Mouse (Mus musculus): ENCODE results near the gene D17H6S53E. TPM values are rescaled to one million over a fixed set of nuclear protein-coding genes. Genes with fewer than 3 reads are reported as not detected.
A peak's percentile ranks its signal among the peaks of the same experiment; 100 is the strongest.

D17H6S53E gene
- total RNA-seq (2021) = 10 to 100 TPM; 28.5 to 32.4 TPM

DNA sequence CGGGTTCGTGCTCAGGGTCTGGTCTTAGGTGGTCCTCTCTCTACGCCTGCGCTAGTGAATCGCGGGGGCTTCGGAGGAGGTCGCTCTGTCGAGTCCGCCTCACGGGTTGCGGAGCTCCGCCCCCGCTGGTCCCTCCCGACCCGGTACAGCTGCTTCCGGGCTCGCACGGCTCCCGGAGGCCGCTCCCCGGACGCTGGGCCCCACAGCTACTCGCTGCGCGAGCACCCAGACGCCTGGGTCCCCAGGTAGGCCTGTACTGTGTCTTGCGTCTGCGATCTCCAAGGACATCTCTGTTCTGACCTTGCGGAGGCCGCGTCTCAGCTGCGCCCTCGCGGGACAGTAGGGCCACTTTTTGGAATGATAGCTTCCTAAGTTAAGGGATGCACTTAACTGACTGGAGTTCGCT, at the start of gene D17H6S53E:
Gene D17H6S53E (plus strand): TSS at position 168 of the 406 bp plus-strand sequence.
- intact Hi-C loops (cut with DNase I) = loop anchor here (5.0 kb wide), 1 partner anchor 36 kb away; the partner anchor contains the start of gene Prrc2a

DNA sequence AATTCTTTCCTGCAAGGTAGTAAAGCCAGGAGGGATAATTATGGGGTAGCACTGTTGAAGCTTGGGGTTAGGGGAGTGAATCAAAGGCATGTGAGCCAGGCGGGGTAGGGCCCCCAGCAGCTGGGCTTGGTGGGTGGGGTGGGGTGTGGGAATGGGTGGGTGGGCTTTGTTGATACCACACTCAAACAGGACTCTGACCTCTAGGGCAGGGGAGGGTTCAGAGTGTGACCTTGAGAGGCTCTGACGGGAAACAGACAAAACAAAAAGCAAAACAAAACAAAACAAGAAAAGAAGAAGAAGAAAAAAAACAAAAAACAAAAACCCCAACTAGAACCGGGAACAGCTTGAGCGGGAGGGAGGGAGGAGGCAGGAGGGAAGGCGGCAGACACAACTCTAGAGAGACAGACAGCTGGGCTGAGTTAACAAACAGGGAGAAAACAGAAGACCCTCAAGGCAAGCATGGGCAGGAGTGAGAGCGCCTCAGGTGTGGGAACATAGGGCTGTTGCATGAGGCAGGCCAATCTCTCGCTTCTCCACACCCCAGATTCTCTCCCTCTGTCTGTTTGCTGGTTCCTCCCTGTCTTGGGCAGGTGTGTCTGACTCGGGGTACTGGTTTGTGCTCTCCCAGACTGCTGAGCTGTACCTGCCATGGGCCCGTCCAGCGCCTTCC, 49.5 kb upstream of the D17H6S53E start, which contains the start of gene Ly6g6e:
Gene Ly6g6e (plus strand): TSS at position 396 of the 670 bp plus-strand sequence.
- DNase-seq = no peak
- intact Hi-C loops (cut with DNase I) = no loop called here

More for the DNA sequence above, at the start of gene D17H6S53E:
- DNase-seq = peak; percentile 83 to 84

DNA sequence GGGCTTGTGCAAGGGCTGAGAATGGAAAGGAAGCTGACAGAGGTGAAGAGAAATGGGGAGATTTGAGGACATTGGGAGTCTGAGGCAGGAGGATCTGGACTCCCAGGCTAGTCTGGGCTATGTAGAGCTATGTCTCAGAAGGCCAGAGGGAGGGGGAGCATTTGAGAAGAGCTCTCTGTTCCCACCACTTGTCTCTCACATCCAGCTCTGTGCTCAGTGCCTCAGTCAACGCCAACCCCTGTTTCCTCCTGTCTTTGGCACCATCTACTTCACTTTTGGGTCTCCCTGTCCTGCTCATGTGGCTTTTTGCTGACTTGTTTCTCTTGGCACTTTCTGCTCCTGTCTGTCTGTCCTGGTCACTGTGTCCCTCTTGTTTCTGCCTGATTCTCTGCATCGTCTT, 48.9 kb upstream of the D17H6S53E start:
- no peak for DNase-seq
- intact Hi-C loops (cut with DNase I) = no loop called here

DNA sequence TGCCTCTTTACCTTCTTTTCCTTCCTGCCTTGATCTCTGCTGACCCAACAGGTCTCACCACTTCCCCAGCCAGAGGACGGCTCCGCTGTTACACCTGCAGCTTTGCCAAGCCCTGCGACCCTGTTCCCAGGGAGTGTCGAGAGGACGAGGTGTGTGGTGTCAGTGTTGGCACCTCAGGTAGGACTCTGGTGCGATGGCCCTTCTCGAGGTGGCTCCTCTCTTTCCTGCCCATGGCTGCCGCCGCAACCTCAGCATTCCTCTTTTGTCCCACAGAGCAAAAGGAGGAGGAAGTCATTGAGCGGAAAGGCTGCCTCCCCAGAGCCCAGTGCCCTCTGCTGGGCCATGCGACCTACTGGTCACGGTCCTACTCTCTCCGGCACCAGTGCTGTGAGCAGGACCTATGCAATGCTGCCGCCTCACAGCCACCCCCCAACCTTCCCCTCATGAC, 48.4 kb upstream of the D17H6S53E start, which contains the start of gene Ly6g6d:
Gene Ly6g6d (minus strand): TSS at position 280 of the 448 bp plus-strand sequence.
- DNase-seq = peak; percentile 63 to 68
- intact Hi-C loops (cut with DNase I) = loop anchor here (2.0 kb wide), 1 partner anchor 57 kb away; no protein-coding TSS in a partner anchor

DNA sequence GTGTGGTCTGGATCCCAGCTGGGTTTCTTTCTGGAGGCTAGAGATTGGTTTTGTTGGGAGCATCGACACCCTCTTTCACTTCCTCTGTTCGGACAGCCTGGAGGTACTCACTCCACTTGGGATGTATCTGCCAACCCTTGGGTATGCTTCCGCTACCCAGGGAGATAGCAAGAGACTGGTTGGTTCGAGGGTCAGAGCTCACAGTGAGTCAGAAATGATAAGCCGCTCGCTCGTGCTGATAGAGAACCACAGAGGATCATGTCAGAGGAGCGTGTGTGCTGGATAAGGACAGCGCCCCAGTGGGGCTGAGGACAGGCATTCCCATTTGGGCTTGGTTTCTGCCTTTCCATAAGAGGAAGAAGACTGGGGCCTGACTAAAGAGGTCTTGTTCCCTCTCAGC, 46.4 kb upstream of the D17H6S53E start:
- DNase-seq = peak in 1 of 2 experiments; percentile 31
- intact Hi-C loops (cut with DNase I) = loop anchor here (2.0 kb wide), 1 partner anchor 59 kb away; no protein-coding TSS in a partner anchor

DNA sequence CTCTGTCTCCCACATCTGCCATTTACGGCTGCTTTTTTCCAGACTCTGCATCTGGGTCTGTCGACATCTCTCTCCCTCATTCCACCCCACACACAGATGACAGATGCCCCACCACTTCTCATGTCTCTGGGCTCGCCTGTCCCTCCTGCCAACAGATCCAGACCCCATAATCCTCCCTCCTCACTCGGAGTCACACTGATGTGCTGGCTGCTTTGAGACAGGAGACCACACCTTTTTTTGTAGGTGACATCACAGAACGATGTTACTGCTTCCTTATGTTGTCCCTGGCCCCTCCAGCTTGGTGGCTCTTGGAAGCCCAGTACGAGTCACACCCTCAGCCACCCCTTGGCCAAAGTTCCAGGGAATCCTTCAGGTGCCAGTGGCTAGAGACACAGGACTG, 45.9 kb upstream of the D17H6S53E start:
- DNase-seq = no peak
- intact Hi-C loops (cut with DNase I) = no loop called here

DNA sequence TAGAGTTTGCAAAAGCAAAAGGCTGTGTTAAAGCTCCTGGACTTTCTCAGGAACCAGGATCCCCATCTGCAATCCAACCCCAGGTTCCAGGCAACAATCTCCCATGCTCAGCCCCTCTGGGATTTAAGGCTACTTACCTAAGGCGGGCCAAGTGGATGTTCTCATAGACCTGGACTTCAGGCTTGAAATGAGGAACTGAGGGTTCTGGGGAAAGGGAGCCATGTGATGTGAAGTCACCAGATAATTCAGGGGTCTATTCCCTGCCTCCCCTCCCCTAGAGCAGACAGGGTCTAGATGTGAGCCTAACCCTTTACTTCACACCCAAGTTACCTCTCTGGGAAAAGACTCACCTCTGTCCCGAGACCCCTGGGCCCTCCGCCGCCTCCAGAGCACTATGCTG, 45.5 kb upstream of the D17H6S53E start:
- no peak for DNase-seq
- intact Hi-C loops (cut with DNase I) = no loop called here

DNA sequence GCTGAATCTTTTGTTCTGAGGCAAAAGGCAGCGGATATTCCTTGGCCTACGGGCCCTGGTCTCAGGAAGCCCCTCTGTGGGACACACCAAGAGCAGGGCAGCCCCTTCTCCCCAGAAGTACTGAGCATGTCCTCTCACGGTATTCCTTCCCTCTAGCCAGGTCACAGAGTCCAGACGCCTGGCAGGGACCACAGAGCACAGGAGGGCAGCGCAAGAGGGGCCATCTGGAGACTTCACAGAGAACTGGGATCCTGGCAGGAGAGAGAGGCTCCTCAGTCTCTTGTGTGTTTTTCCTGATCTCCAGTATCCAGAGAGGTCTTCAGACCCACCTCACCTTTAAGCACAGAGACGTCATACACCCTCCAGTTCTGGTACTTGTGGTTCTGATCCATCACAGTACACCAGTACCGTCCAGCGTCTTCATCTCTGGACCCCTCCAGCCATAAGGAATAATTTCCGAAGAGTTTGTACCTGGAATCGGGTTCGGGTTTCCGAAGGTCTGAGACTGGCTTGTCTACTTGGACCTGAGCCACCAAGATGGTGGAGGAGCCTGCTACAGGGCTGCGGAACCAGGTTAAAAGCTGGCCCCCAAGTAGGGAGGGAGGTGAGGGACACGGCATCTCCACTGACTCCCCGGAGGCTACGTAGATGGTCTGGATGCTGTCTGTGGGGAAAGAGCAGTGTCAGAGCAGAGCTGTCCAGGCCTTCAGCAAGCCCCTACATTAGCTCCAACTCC, 43.2 kb upstream of the D17H6S53E start:
- intact Hi-C loops (cut with DNase I) = no loop called here
- no peak for DNase-seq

DNA sequence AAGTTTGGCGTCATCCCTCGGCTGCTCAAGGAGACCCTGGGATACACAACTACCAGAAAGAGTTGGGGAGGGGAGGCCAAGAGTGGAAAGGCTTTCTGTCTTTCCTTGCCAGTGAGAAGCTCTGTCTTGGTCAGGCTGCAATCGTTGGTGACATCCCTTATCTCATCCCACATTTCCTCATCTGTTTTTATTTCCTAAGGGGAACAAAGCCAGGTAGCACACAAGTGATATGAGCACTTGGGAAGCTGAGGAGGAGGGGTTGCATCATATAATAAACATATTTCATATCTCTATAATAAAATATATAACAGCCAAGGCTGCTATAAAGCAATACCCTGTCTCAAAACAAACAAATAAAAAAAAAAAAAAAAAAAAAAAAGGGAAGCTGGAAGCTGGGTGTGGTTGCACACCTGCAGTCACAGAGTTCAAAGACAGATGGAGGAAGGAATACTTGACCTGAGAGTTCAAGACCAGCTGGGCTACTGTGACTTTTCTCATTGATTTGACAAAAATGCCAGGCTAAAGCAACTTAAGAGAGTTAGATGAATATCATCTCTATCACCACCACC, 42.2 kb upstream of the D17H6S53E start:
- no peak for DNase-seq
- intact Hi-C loops (cut with DNase I) = no loop called here

DNA sequence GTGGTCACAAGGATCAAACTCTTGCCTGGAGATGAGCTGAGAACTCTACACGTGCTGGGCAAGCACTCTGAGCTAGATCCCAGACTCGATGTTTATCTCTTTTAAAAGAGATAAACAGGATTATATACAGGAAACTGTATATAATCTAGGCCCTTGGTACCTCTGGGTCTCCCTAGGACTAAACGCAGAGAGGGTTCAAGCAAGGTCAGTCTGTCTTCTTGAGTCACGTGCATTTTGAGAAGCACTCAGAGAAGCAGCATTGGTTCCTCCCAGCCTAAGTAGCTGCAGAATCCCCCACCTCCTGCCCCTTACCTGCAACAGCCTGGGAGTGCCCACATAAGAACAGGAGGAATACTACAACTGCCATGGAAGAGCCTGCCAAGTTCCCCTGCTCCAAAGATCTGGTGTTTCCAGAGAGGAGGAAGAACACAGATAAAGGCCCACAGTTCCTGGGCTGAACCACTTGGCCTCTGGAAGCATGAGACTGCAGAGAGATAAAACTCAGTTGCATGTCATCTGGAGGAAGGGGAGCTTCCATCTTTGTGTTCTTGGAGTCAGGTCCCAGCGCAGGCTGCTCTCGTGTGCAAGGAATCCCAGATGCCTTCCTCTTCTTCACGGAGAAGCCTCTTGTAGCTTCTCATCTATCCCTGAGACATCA, 40.8 kb upstream of the D17H6S53E start, which contains the start of gene Ly6g6f:
Gene Ly6g6f (minus strand): TSS at position 403 of the 658 bp plus-strand sequence.
- DNase-seq = no peak
- intact Hi-C loops (cut with DNase I) = no loop called here

DNA sequence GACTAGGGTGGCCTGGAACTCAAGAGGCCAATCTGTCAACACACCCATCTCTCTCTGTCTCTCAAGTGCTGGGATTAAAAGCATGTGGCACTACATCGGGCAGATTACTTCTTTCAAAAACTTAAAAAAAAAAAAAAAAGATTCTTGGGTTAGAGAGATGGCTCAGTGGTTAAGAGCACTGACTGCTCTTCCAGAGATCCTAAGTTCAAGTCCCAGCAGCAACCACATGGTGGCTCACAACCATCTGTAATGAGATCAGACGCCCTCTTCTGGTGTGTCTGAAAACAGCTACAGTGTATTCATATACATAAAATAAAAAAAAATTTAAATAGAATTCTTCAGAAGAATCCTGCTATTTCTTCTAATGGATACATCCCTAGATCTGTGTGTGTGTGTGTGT, 38.0 kb upstream of the D17H6S53E start:
- intact Hi-C loops (cut with DNase I) = loop anchor here (2.0 kb wide), 1 partner anchor 29 kb away; the partner anchor contains the start of gene Ddah2
- DNase-seq = no peak

DNA sequence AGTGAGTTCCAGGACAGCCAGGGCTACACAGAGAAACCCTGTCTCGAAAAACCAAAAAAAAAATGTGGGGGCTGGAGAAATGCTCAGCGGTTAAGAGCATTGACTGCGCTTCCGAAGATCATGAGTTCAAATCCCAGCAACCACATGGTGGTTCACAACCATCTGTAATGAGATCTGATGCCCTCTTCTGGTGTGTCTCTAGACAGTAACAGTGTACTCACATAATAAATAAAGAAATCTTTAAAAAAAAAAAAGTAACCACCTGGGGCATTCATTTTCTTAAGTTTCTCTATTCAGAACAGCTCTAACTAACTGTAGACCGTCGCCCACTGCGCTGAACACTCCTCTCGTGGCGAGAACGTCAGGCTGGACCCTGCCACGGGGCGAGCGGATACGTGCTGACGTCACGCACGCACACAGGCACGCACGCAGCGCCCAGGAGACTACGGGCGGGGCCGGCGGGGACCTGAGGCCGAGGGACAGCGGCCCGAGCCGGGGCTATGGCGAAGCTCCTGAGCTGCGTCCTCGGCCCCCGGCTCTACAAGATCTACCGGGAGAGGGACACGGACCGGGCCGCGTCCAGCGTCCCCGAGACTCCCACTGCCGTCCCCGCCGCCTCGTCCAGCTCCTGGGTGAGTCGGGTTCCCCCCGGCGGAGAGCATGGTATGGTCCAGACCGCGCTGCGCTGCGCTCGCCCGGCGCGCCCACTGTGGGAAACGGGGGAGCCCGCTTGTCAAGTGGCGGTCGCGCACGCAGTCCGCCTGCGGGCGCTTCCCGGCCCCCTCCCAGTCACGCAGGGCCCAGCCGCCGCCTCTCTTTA, 37.1 kb upstream of the D17H6S53E start, which contains the start of gene Abhd16a:
Gene Abhd16a (plus strand): TSS at position 439 of the 820 bp plus-strand sequence.
- intact Hi-C loops (cut with DNase I) = loop anchor here (2.0 kb wide), 1 partner anchor 30 kb away; the partner anchor contains the start of gene Ddah2
- peak; percentile 96 for DNase-seq

DNA sequence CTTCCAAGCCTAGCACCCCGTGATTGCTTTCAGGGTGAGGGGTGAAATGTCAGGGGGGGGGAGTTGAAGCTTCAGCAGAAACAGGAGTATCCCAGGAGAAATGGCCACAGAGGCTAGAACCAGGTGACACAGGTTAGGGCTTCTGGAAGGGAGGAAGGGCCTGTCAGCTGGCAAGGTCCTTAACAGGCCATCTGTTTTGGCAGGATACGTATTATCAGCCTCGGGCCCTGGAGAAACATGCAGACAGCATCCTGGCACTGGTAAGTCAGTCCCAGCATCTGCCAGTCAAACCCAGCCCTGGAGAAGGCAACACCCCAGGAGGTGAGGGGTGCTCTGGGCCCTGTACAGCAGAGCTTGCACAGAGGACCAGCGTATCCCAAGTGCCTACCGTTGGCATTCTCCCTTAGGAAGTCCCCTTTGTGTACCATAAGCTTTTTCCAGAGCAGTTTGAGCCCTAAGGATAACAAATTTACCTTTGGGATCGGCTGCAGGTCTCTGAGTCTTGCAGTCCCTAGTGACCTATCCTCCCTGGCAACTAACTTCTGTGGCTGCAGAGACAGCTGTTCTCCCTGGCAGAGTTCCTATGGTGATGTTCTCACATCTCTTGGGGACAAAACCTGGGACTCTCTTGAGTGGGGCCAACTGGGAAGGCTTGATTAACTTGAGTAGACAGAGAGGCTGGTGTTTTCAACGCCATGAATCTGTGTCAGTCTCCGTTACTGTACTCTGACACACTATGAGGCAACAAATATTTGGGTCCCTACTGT, 35.8 kb upstream of the D17H6S53E start:
- intact Hi-C loops (cut with DNase I) = loop anchor here (2.0 kb wide), 1 partner anchor 30 kb away; the partner anchor contains the start of gene Gpank1
- peak; percentile 35 to 46 for DNase-seq

DNA sequence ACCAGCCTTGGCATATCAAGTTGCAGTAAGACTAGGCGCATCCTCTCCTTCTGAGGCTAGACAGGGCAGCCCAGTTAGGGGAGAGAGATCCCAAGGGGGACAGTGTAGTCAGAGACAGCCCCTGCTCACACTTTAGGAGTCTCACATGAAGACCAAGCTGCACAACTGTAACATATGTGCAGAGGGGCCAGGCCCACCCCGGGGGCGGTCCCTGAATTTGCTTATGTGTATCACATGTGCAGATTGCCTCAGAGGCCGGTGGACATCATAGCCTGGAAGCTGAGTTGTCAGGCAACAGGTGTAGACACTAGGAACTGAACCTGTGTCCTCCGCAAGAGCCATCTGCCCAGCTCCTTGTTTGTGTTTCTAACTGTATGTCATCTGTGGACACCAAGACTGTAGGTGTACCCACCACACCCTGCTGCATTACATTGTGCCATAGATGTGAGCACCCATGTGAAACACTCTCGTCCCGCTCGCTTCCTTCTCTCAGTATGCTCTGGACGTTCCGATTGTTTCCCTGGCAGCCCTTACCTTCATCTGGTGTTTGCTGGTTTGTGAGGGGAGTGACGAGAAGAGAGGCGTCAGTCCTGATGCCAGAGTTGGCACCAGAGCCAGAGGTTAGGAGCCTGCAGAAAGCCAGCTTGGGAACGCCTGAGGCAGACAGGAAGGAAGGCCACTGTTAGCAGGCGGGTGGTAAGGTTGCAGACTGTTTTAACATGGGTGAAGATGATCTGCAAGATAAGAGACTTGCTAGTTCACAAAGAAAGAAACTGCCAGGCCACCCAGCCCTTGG, 33.6 kb upstream of the D17H6S53E start:
- intact Hi-C loops (cut with DNase I) = no loop called here

DNA sequence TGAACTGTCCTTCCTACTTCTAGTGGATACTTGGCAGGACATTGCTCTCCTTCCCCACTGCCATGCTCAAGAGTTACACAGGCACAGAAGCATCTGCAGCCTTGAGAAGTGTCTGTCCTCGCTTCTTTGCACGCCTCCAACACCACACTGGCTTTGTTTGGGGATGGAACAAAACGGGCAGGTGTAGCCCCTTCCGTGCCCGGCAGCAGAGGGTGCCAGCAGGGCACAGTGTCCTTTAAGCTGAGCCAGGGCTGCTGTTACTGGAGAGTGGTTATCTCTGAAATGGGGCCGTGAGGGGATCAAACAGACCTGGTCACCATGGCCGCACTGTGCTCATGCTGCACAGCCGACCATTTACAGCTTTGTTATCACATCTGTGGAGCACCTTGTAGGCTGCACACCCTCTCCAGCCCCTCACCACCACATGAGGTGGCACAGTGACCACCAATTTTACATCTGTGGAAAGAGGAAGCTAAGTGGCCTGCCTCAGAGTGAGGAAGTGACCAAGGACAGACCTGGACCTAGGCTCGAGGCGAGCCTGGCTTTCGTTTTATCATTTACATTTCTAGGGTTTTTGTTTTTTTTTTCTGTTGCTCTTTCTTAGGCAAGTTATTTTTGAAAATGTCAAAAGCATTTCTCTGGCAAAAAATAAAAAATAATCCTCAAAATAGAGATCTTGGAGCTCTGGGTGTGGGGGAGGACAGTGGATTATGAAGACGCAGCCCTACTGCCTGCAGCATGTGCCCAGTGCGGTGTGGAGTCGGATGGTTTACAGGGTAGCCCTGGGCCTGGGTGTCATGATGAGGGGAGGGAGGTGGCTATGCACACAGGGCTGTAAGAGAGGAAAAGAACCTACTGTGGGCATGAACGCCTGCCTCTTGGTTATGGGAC, 31.5 kb upstream of the D17H6S53E start:
- intact Hi-C loops (cut with DNase I) = no loop called here
- no peak for DNase-seq

More for the DNA sequence above, 33.6 kb upstream of the D17H6S53E start:
- no peak for DNase-seq

DNA sequence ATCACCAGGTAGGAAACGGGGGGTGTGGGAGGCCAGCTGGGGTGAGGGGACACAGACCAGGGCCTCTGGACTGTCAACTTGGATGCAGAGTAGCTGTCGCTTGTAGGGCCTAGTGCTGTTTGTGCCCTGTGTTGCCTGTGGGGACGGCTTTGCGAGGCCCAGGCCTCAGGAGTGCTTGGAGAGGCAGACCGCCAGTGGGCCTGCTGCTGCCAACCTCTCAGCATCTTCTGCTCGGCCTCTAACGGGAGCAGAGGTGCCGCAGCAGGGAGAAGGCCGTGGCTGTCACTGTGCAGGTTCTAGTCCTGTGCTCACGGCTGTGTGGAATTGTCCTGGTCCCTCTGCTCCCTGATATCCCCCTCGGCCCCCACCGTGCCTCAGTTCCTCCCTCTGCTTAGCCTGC, 29.6 kb upstream of the D17H6S53E start:
- DNase-seq = no peak
- intact Hi-C loops (cut with DNase I) = no loop called here

DNA sequence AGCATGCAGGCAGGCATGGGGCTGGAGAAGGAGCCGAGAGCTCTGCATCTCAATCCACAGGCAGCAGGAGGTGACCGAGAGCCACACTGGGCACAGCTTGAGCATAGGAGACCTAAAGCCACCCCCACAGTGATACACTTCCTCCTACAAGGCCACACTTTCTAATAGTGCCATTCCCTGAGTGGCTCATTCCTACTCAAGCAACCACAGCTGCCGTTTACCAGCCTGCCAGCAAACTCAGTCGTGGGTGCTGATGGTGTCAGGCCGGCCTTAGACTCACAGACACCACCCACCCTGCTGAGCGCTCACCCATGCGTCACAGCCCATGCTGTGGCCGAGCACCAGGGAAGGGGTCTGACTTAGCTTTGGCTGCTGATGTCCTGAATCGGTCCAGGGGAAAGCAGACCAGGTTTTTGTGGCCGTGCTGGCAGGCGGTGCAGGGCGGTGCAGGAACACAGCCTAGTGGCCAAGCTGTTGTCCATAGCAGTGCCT, 29.0 kb upstream of the D17H6S53E start:
- intact Hi-C loops (cut with DNase I) = no loop called here
- DNase-seq = peak in 1 of 2 experiments; percentile 41
